Mouse (Mus musculus): ENCODE measurements around the gene Tmem200c. TPM values are rescaled to one million over a fixed set of nuclear protein-coding genes. Genes with fewer than 3 reads are reported as not detected.

The Tmem200c gene
- not detected in 2 replicates for polyA plus RNA-seq (2012)

GRCm38 (mm10) chr17:68826323-68826722 lies at the start of gene Tmem200c:
Gene Tmem200c, plus strand, starts transcription at chr17:68826623.

Other genes starting within 250 kb of the Tmem200c start
- 0.28 and 0.66 TPM in 2 replicates for gene Epb41l3, start 249.1 kb downstream of the Tmem200c start, polyA plus RNA-seq (2012)